Mouse (Mus musculus) gastrocnemius, postnatal 14 days (tissue): ENCODE results near the gene Etl4. TPM values are rescaled to one million over a fixed set of nuclear protein-coding genes. Genes with fewer than 3 reads are reported as not detected.
"Not testable (repeated sequence)": the region's sequence is repeated elsewhere in the genome, so short reads cannot be mapped to it uniquely, and the experiment has no call there.

ENCODE experiments used
- DNase-seq: peaks from one replicate; pipeline ENCODE4 v3.0.0; 2021; ENCODE audit warnings: mixed read lengths
- intact Hi-C: fragments of 180-260 bp; cut with DNase I; formaldehyde crosslinking; loops from one replicate; pipeline ENCODE4 v1.15.1; 2025; ENCODE audit warnings: low total_unique reads
- total RNA-seq, 2 experiments: library from RNA; stranded (reverse); gene quantifications; 2 replicates each; pipeline ENCODE4 v1.2.3; 2021

The Etl4 gene
- total RNA-seq, 2 experiments from 2014 or later, result 28.3 to 46.7 TPM

DNA sequence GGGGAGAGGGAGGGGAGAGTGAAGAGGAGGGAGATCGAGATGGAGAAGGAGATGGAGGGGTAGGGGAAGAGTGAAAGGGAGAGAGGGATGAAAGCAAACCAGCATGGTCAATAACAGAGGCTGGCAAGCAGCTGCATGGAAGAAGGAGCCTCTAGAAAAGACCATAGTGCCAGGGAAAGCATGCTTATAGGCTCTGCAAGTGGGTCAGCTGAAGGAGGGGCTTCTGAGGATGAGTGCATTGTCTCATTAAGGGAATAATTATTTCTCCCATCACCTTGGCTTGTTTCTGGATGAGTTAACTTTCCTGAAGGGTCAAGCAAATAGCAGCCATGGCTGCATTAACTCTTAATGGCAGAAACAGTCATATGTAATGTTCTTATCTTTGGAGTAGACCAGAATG lies 228.8 kb downstream of the Etl4 start:
- intact Hi-C loops, result loop anchor here (10.0 kb wide), 1 partner anchor 1214 kb away; no protein-coding TSS in a partner anchor
- DNase-seq, result no peak

DNA sequence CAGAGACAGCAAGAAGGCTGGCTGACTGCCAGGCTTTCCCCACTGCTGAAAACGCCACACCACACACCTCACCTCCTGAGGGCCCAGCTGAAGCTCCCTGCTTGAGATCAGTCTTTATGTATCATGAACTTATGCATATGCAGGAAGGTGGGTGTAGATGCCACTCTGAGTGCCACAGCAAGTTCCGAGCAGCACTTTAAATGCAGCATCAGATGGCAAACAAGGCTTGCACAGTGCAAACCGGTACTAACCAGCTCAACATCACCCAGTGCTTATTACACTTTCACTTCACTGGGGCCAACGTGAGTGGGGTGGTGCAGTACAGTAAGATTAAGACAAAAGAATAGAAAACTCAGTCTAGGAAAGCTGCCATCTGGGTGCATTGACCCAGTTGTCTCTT lies 235.8 kb downstream of the Etl4 start:
- intact Hi-C loops, result no loop called here
- no peak for DNase-seq

DNA sequence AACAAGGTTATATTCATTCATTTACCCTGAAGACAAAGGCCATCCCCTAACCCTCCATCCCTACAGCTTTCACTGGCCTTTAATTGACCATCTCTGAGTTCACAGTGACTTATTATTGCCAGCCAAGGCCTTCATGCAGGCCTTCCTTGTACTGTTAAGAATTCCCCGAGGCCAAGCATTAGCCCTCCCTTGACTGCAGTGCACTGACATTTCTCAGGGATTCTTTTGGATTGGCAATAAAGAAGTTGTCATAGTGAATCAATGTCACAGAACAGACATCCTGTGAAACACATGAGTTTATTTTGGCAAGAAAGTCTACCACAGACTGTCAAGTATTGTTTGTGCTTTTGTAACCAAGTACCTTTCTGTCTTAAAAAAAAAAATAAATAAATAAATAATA lies 257.5 kb downstream of the Etl4 start:
- intact Hi-C loops, result no loop called here
- no peak for DNase-seq

DNA sequence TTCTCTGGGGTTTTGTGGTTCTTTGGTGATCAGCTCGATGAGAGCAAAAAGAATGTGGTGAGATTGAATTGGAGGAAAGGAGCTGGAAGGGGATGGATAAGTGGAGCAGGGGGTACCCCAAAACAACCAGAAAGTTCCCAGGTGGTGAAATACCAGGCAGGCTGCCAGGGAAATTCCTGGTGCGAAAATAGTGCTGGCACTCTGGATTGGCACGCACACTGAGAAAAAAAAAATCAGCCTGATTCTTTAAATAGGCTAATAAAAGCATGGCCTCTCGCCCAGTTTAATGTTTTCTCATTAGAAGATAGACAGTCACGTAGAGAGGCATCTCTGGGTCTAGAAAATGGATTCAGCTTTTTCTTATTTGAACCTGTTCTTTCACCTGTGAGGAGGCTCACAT lies 258.0 kb downstream of the Etl4 start:
- no peak for DNase-seq
- intact Hi-C loops, result no loop called here

DNA sequence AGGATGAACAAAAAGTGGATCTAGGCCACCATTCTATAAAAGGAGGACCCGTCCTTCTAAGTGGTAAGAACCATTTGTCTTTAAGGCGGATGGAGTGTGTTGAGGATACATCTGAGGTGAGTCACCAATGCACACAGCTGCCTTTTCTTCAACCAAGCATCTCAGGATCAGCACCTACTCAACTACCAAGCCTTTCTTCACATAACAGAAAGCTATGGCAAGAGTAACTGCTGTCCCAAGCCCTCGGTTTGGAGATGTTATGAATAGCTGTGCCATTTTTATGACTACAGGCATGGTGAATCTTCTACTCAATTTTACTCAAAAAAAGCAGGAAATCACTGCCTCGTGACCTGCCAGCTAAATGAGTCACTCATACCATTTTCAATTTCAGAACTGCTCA lies 258.6 kb downstream of the Etl4 start:
- no peak for DNase-seq
- intact Hi-C loops, result no loop called here

DNA sequence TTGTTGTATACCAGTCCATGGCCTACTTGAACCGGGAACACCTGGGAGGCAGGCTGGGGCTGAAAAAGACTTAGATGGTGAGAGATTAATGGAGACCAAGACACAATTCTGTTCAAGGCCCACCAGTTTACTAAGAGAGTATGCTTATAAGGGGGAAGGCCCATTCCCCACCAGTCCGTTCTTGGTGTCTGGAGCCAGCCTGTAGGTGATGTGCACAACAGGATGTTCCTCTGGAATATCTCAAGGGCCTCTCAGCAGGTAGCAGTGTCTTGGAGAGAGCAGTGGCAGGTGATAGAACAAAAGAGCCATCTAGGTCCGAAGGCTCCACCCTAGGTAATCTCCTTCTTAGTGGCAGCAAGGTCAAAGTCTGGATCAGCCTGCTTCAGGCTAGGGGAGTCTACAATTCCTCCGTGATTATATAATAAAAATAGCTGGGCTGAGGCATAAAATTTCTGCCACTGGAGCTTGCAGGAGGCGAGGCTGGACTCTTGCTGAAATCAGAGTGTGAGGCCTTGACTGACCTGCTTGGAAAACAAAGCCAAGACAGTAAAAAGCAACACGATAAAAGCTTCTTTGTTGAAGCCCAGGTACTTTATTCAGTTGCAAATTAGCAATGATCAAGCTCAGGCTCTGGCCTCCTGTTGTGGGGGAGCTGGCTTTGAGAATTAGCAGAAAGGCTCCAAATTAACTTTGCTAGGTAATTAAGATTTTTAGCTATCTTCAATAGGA lies 267.0 kb downstream of the Etl4 start:
- intact Hi-C loops, result not testable (repeated sequence)

DNA sequence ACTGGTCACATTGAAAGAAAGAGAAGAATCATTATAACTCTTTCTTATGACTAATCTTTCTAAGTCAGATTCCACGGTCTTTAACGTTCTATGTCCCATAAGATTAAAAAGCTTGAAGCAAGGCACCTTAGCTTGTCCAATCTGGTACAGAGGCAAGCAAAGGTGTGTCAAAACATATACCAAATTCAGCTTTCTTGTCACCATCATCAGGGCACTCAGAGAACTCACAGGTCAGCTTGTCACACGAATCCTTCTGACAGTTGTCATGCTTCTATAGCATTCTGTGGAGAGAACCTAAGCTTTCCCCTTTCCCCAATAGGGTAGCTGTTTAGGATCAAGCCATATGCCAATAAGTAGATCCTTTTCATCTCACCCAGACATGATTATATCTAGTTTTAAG lies 267.7 kb downstream of the Etl4 start:
- intact Hi-C loops, result not testable (repeated sequence)

More for the DNA sequence above, 267.0 kb downstream of the Etl4 start:
- not testable (repeated sequence) for DNase-seq

DNA sequence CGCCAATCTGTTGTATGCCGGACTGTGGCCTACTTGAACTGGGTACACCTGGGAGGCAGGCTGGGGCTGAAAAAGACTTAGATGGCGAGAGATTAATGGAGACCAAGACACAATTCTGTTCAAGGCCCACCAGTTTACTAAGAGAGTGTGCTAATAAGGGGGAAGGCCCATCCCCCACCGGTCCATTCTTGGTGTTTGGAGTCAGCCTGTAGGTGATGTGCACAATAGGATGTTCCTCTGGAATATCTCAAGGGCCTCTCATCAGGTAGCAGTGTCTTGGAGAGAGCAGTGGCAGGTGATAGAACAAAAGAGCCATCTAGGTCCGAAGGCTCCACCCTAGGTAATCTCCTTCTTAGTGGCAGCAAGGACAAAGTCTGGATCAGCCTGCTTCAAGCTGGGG lies 271.0 kb downstream of the Etl4 start:
- DNase-seq, intact Hi-C loops: not testable (repeated sequence)

More for the DNA sequence above, 267.7 kb downstream of the Etl4 start:
- not testable (repeated sequence) for DNase-seq

DNA sequence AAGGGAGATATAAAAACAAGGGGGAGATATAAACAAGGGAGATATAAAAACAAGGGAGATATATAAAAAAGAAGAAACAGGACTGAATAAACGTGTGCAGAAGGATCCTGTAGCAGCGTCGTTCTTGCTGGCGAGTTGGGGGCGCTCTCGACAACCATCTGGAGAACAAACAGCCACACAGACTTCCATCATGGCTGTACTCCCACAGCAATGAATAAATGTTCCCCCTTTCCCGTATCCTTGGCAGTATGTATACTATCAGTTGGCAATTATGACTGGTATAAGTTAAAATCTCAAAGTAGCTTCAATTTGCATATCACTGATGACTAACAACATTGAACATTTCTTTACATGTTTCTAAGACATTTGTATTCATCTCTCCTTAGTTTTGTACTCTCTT lies 277.6 kb downstream of the Etl4 start:
- intact Hi-C loops, DNase-seq: not testable (repeated sequence)

DNA sequence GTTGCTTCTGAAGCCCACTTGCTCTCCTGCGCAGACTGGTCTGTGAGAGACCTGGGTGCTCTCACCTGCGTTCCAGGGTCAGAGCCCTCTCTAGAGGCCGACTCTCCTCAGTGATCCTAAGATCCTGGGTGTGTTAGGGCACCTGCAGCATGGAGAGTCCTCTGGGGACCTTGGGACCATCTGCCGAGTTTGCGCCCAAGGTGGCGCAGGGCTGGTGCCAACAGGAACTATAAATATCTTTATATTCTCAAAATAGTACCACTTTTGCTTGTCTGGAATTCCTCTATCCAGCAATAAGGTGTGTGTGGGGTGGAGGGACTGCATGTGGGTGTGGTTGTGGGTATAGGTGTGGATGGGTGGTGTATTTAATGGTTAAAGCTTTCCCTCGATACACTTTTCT lies 293.4 kb downstream of the Etl4 start:
- no peak for DNase-seq
- intact Hi-C loops, result no loop called here

DNA sequence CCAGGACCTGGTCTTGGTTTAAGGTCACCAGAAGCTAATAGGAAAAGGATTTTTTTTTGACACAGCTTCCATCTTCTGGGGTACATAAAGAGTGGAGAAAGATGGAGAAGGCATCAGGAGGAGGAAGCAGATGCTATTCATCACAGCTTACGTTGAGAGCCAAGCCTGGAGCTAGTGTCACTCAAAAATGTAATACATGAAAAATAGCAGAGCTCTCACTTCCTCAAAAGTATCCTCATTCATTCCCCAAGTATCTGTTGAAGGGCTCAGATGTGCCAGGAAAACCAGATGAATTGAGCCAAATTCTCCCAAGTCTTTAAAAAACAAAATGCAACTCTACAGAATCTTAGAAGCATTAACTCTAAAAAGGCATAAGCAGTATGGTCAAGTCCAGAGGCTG lies 297.1 kb downstream of the Etl4 start:
- intact Hi-C loops, result no loop called here
- DNase-seq, result no peak

DNA sequence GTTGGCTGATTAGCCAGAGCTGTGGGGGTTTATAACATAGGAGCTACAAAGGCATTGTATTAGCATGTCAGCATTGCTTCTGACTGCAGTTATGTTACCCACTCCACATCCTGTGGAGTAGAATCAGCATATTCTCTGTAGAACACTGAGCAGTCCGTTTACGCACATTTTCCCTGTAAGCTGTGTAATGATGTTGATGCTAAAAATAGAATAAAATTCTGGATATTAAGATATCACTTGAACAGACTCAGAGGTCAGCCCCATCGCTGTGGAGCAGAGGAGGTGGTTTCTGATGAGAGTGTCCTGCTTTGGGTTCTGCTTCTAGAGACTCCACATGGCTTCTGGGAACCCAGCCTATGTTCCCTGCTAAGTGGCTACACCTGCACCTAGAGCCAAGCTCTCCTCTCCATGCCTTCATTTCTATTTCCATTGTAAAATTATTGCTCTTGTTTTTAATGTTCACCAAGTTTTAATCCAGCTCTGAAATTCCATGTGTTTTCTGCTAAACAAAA lies 299.2 kb downstream of the Etl4 start:
- intact Hi-C loops, result no loop called here
- DNase-seq, result no peak

DNA sequence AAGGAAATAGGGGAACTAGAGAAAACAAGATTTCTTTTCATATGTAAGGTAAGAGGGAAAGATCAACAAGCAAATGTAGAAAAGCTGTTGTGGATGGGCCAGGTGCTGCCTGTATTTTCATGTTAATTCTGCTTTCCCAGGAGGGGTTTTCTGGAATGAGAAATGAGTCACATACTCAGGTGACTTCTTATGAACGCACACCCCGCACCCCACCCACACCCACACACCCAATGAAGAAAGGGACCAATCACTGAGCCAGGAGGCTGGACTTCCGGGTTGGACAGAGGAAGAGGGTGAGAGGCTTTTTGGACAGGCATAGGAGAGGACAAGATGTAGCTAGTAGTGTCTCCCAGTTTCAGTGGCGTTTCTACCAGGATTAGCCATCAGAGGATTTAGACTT lies 299.8 kb downstream of the Etl4 start:
- no peak for DNase-seq
- intact Hi-C loops, result no loop called here

DNA sequence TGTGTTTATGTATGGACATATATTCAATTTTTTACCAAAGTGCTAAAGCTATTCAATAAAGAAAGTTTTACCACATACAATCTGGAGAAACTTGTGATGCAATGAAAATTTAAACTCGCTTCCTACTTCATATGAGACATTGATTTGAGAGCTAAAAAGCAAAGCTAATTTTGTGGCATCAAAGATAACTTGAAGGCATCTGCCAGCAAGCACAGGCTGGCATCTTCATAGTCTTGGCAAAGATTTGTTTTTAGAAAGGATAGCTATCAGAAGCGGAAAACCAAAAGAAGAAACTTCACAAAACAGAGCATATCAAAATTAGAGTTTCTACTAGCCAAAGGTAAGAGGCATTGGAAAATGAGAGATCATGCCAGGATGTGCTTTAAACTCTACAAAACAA lies 306.7 kb downstream of the Etl4 start:
- intact Hi-C loops, result no loop called here
- DNase-seq, result no peak

DNA sequence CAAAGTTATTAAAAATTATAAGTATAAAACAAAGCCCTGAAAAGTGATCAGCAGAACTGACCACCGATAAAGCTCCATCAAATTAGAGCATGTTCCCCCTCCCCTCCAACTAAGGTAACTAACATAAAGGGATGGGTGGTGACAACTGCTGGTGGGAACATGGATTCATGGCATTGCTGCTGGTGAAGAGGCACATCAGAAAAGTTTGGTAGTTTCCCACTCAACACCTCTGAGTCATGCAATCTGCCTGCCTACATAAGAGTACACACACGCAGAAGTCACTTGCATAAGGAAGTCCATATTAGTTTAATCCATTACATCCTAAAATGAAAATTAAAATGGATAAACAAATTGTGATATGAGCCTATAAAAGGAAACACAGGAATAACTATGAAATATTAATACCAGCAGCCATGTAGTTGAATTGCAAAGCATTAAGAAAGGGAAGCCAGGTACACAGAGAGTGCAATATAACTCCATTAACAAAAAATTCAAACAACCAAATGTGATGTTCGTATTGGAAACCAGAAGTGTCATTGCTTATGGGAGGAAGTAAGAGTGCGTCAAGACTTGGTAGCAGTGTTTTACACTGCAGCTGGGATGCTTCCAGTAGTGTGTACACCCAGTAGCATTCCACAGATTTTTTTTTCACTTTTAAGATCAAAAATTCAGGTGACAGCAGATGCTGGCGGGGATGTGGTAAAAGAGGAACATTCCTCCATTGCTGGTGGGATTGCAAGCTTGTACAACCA lies 307.3 kb downstream of the Etl4 start:
- no peak for DNase-seq
- intact Hi-C loops, result no loop called here

DNA sequence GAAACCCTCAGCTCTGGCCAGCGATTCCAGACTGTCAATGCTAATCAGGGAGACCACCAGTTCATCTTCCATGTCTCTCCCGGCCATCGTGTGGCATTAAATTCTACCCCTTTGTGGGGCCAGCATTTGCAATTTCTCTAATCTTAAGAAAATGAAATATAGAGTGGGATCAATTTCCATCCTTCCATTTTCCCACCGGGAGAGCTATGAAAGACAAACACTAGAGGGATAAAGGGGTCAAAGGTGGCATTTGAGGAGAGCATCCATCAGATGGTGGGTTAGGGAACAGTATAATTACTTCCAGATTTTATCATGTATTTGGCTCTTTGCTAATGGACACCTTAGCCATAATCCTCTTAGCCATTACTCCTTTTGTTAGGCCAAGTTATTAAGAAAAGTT lies 321.8 kb downstream of the Etl4 start:
- no peak for DNase-seq
- intact Hi-C loops, result no loop called here

DNA sequence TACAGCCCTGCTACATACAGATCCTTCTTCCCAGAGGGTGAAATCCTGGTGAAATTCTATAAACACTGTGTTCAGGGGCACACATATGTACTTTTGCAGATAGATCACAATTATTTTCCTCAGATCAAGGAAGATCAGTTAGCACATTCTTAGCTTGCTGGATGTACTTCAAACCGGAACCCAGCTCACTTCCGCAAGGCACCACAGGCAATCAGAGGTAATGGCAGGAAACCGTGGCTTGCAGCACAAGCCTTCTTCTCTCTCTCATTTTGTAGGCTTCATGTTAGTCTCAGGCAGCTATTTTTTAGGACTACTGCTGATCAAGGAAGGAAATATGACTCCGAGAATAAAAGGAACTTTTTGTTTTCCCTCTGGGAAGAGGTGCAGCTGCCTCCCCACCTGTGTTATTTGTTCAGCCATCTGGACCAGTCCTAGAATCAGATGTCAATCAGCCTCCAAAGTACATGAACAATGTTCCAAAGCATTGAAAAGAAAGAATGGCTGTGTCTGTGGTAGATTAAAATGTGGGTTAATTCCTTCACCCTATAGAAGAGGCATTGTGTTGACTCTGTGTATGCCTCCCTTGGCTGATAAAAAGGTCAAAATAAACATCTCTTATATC lies 338.6 kb downstream of the Etl4 start:
- DNase-seq, result no peak
- intact Hi-C loops, result no loop called here

DNA sequence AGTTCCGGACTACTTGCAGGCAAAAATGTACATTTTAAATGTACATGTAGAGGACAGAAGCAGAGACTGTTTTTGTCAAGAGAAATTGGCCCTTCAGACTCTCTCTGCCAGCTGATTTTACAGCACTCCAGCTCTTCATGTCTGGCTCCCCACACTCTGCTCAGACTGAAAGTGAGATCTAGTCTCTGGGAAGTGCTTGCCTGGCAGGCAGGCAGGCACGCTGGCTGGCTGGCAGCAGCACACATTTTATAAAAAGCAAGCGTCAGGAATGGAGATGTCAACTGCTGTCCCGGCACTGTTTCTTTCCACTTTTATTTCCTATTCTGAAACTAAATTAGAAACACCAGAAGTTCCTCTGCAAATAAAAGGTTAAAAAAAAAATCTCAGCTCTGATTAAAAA lies 339.8 kb downstream of the Etl4 start:
- DNase-seq, result peak; percentile 11
- intact Hi-C loops, result no loop called here

DNA sequence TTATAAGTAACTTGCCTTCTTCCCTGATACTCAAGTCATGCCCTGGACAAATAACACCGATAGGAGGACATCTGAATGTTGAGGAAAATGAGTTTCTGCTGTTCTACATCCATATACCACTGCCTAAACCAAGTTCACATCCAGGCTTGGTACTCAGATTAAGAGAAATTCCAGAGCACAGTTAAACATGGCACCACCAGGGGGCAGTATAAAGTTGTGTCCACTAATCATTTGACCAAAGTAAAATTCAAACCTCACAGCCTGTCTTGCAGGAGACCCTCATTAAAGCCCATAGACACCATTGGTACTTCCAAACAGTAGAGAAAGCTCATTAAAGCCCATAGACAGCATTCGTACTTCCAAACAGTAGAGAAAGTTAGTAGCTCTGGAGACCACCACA lies 366.5 kb downstream of the Etl4 start:
- DNase-seq, result peak; percentile 27
- intact Hi-C loops, result loop anchor here (5.0 to 10.0 kb wide), 3 partner anchors 219 to 499 kb away; no protein-coding TSS in a partner anchor

DNA sequence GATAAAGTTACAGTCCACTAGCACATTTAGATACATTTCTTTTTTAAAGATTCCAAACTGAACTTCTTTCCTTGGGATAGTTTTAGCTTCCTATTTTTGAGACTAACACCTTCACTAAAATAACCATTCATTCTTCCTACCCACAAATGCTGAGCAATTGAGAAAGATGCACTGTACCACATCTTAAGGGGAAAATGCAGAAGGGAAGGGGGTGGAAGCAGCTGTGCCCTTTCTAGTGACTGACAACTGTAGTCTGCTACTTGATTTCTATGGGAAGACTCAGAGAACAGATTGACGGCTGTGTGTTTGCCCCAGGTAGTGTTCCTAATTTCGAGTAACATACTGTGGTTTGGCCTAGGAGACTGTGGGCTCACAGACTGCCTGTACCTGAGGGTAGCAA lies 372.3 kb downstream of the Etl4 start:
- intact Hi-C loops, result no loop called here
- no peak for DNase-seq
